Mouse (Mus musculus) spleen, adult 2 months (tissue): ENCODE measurements around the gene Fry. TPM values are rescaled to one million over a fixed set of nuclear protein-coding genes. Genes with fewer than 3 reads are reported as not detected.

Experiments used
- DNase-seq, 2 experiments: peaks; one replicate each; pipeline versions ENCODE4 v3.0.0 to v3.0.0-alpha.2; 2012 to 2021; ENCODE audit warnings: low spot score in 2 of 2, low read depth in 1 of 2
- H3K27ac ChIP-seq: fragments of 200-500 bp; 2 replicates; pipeline ENCODE4 v1.5.1; 2012; ENCODE audit warnings: low read length, inconsistent platforms; ENCODE audit not compliant: insufficient read depth
- H3K27me3 ChIP-seq: fragments of 200-500 bp; 2 replicates; pipeline ENCODE4 v1.6.1; 2012; ENCODE audit warnings: mild to moderate bottlenecking, moderate library complexity, low read length, inconsistent platforms; ENCODE audit not compliant: control insufficient read depth, insufficient read depth
- H3K36me3 ChIP-seq: fragments of 200-500 bp; 2 replicates; pipeline ENCODE4 v1.6.1; 2012; ENCODE audit warnings: mild to moderate bottlenecking, low read length, inconsistent platforms; ENCODE audit not compliant: control insufficient read depth, insufficient read depth
- H3K4me1 ChIP-seq: fragments of 200-500 bp; 2 replicates; pipeline ENCODE4 v1.6.1; 2011; ENCODE audit warnings: inconsistent platforms; ENCODE audit not compliant: control insufficient read depth, insufficient read depth, insufficient read length
- H3K4me3 ChIP-seq: fragments of 200-500 bp; 2 replicates; pipeline ENCODE4 v1.5.1; 2011; ENCODE audit warnings: mild to moderate bottlenecking, inconsistent platforms; ENCODE audit not compliant: insufficient read depth, insufficient read length; ENCODE audit errors: extremely low read depth
- CTCF ChIP-seq: fragments of 200-500 bp; IDR thresholded peaks from 2 replicates; pipeline ENCODE4 v1.5.1; 2011; ENCODE audit warnings: mild to moderate bottlenecking, inconsistent platforms; ENCODE audit not compliant: insufficient read depth, insufficient read length, insufficient replicate concordance; ENCODE audit errors: extremely low read depth
- POLR2A ChIP-seq: fragments of 200-500 bp; IDR thresholded peaks from 2 replicates; pipeline ENCODE4 v1.6.1; 2011; ENCODE audit warnings: low read depth, low read length, inconsistent platforms
- WGBS: fragments of 180-500 bp; shearing (Covaris S2); methylation state at CpG from one replicate; pipeline ENCODE4 v1.1.7; 2018; 5-methylcytosine and 5-hydroxymethylcytosine counted together
- polyA plus RNA-seq: library from polyadenylated mRNA; depleted of rRNA; stranded (reverse); fragments of >200 nt; gene quantifications from 2 replicates; pipeline ENCODE4 v1.2.3, GENCODE M21; 2012

The Fry gene
- polyA plus RNA-seq, 1 experiment = 9.2 TPM

DNA sequence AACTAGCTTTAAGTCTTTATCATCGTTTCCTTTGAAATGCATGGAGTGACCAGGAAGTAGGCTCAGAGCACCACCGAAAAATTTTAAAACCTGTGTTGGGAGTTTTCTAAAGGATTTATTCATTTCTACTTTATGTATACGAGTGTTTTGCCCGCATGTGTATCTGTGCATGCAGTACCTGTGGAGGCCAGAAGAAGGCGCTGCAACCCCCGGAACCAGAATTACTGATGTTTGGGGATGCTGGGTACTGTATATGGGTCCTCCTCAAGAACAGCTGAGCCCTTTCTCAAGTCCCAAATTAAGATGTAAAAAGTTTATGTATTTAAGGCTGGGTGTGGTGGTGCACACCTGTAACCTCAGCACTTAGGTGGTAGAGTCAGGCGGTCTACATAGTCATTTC is 139.3 kb downstream of the Fry start:
- 90% methylated on average over 7 of the region's 7 CpGs for WGBS
- DNase-seq = no peak
- Histone ChIP-seq H3K36me3 (no peaks in the 10 kb centered on the region), H3K4me3 (no peak overlapping the region), H3K4me1 (peaks cover 6% of the 10 kb centered on the region), H3K27ac (no peak overlapping the region), H3K27me3 (no peaks in the 10 kb centered on the region)
- no peak for TF ChIP-seq CTCF
- TF ChIP-seq POLR2A = no peak

DNA sequence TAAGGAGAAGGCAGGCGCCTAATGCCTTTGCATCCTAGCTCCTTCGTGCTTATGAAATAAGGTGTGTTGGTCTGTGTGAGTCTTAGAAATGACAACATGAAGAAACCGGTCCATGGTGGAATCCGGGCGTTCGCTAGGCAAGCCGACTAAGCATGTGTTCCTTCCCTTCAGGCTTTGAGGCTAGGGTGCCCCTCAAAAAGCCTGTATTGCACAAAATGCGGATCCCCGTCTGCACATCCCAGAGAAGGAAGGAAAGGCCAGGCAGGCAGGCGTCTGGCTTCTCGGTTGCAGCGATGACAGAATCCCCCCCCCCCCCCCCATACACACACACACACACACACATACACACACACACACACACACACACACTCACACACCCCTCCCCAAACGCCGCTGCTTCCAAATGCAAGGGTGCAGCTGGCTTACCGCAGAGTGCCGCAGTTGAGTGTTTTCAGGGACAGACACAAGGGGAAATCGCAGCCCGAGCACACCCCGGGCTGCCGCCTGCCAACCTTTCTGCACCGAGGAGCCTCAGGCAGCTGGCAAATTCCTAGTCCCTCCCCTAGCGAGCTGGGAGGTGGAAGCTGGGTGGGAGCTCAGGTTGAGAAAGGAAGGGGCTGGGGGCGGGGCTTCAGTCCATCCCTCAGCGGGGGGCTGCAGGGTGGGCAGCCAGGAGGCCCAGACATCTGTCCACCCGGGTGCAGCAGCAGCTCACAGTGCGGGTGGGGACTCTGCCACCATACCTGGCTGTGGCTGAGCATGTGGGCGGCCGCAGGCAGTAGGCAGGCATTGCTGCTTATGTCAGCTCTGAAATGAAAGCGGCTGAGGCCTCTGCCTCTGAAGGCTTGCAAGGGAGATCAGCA is 141.0 kb downstream of the Fry start:
- H3K36me3 ChIP-seq = no peaks in the 10 kb centered on the region
- TF ChIP-seq POLR2A = no peak
- no peak for TF ChIP-seq CTCF
- peaks cover 7% of the 10 kb centered on the region for H3K4me1 ChIP-seq
- no peak for DNase-seq
- H3K4me3 ChIP-seq = peak overlapping the region; percentile 39
- no peak overlapping the region for H3K27ac ChIP-seq
- H3K27me3 ChIP-seq = no peaks in the 10 kb centered on the region
- 6% methylated on average over 26 of the region's 29 CpGs for WGBS

DNA sequence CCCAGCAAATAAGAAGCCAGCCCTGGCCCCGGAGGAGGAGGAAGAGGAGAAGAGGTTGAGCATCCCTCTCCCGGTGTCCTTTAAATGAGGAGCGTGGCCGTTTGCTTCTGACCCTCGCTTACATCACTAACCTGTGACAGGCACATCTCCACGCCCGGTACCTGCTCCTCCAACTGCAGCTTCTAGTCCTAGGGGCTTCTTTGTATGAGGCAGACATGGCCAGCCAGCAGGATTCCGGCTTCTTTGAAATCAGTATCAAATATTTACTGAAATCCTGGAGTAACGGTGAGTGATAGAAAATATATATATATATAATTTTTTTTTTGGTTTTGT is 141.6 kb downstream of the Fry start:
- Histone ChIP-seq H3K36me3 (no peaks in the 10 kb centered on the region), H3K4me1 (peaks cover 7% of the 10 kb centered on the region), H3K27ac (no peak overlapping the region), H3K4me3 (no peak overlapping the region), H3K27me3 (no peaks in the 10 kb centered on the region)
- no peak for TF ChIP-seq POLR2A
- no peak for TF ChIP-seq CTCF
- no peak for DNase-seq
- WGBS = 70% methylated on average over 9 of the region's 9 CpGs

GRCm38 (mm10) chr5:150261361-150261760 is 142.9 kb downstream of the Fry start:
- no peak for DNase-seq
- H3K4me3 ChIP-seq = no peak overlapping the region
- H3K27me3 ChIP-seq = no peaks in the 10 kb centered on the region
- H3K4me1 ChIP-seq = peaks cover 7% of the 10 kb centered on the region
- H3K27ac ChIP-seq = no peak overlapping the region
- H3K36me3 ChIP-seq = no peaks in the 10 kb centered on the region
- WGBS = 89% methylated on average over 4 of the region's 4 CpGs
- TF ChIP-seq CTCF (no peak), POLR2A (no peak)

DNA sequence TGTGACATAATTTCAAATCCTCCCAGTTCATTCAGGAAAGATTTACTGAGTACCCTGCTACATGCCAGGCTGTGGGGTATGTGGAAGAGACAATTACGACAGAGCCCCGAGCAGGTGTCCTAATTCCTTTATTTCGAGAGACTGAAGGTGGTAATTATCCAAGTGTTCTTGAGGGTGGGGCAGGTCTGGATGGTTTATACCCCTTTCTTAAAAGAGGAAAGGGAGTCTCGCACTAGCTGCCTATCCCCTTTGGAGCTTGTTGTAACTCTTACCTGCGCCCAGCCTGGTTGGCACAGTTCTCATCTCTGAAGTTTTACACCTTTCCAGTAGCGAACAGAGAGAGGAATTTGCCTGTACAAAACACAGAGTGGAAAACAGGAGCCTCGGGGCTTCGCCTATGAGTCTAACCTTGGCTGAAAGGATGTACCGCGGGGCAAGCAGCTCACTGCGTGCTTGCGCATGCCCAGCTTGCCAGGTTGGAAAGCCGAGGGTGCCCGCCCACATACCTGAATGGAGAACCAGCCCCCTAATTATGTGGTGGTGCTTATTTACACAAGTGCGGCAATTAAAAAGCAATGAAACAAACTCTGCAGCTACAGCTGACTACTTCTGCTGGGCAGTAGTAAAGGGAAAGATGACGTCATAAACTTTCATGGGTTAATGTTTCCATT is 143.7 kb downstream of the Fry start:
- TF ChIP-seq CTCF (no peak), POLR2A (no peak)
- no peak overlapping the region for H3K27ac ChIP-seq
- H3K27me3 ChIP-seq = no peaks in the 10 kb centered on the region
- no peaks in the 10 kb centered on the region for H3K36me3 ChIP-seq
- no peak overlapping the region for H3K4me3 ChIP-seq
- DNase-seq = no peak
- 84% methylated on average over 16 of the region's 16 CpGs for WGBS
- peaks cover 7% of the 10 kb centered on the region for H3K4me1 ChIP-seq

DNA sequence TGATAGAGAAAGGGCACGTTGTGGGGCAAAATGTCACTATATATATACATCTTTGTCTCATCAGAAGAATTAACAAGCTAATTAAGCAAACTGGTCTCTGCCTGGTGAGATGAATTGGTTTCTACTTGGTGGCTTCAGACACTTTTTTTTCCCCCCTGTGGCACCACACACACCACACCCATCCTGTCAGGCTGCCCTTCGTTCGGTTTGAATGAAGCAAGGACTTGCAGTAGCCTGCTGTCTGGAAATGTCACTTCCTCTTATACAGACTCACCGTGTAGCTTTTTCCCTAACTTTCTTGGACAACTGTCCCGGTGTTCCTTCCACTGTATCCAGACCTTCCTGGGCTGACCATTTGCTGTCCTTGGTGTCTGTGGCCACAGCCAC is 144.3 kb downstream of the Fry start:
- DNase-seq = no peak
- TF ChIP-seq POLR2A (no peak), CTCF (no peak)
- no peaks in the 10 kb centered on the region for H3K36me3 ChIP-seq
- no peak overlapping the region for H3K27ac ChIP-seq
- H3K27me3 ChIP-seq = no peaks in the 10 kb centered on the region
- 18% methylated on average over 5 of the region's 5 CpGs for WGBS
- peaks cover 7% of the 10 kb centered on the region for H3K4me1 ChIP-seq
- H3K4me3 ChIP-seq = no peak overlapping the region

DNA sequence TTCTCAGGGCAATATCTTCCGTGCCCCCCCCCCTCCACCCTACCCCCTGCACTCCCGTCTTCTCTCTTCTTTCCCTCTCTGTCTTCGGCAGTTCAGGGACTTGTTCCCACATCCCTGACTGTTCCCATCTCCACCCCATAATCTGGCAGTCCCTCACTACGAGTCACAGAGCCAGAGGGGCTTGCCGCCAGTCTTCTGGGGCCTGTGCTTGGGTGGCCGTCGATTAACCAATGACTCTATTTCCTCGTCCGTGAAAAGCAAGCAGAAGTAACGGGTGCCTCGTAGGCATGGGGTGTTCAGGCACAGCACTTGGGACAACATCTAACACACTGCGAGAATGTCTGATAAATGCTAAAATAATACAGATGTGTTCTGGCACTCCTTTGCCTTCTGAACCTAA is 144.7 kb downstream of the Fry start:
- Histone ChIP-seq H3K4me1 (peaks cover 7% of the 10 kb centered on the region), H3K27ac (no peak overlapping the region), H3K27me3 (no peaks in the 10 kb centered on the region), H3K4me3 (no peak overlapping the region), H3K36me3 (no peaks in the 10 kb centered on the region)
- no peak for TF ChIP-seq POLR2A
- TF ChIP-seq CTCF = no peak
- no peak for DNase-seq
- WGBS = 78% methylated on average over 12 of the region's 12 CpGs
